Mouse (Mus musculus) spleen, adult 10 weeks (tissue): ENCODE results near the gene Rbms2. TPM values are rescaled to one million over a fixed set of nuclear protein-coding genes. Genes with fewer than 3 reads are reported as not detected.

Source experiments
- polyA plus RNA-seq: library from polyadenylated mRNA; stranded (reverse); fragments of 350-450 nt; fragmentation: Illumina TruSeq; extraction: RNeasy Lipid Tissue Mini Kit (QIAGEN cat#74804); gene quantifications from one replicate; pipeline ENCODE4 v1.2.3, GENCODE M21; 2015; ENCODE audit warnings: low replicate concordance; ENCODE audit not compliant: insufficient read depth

Gene Rbms2
- 28.3 TPM for polyA plus RNA-seq

GRCm38 (mm10) chr10:128179989-128180388 is at the start of gene Rbms2:
TSS of gene Rbms2 (minus strand) at chr10:128180297.

GRCm38 (mm10) chr10:128225538-128225937 is 45.4 kb upstream of the Rbms2 start, which contains the start of gene Mip:
TSS of gene Mip (plus strand) at chr10:128225838.

GRCm38 (mm10) chr10:128211390-128212108 is 31.5 kb upstream of the Rbms2 start, which contains the start of gene Spryd4:
TSS of gene Spryd4 (minus strand) at chr10:128211807.

GRCm38 (mm10) chr10:128194024-128194550 is 14.0 kb upstream of the Rbms2 start, which contains the start of gene Gls2:
TSS of gene Gls2 (plus strand) at chr10:128194457.

GRCm38 (mm10) chr10:128091564-128092505 is 88.3 kb downstream of the Rbms2 start, which contains the start of gene Baz2a:
TSS of gene Baz2a (plus strand) at chr10:128091577.

GRCm38 (mm10) chr10:128082880-128083421 is 97.1 kb downstream of the Rbms2 start, which contains the start of gene Atp5b:
TSS of gene Atp5b (plus strand) at chr10:128083273.

Other genes with a start within 250 kb of the Rbms2 start
- not detected for gene Hsd17b6, start 172.7 kb downstream of the Rbms2 start, polyA plus RNA-seq
- 34.6 TPM for gene Prim1, start 165.1 kb downstream of the Rbms2 start, polyA plus RNA-seq
- gene Naca, start 144.7 kb downstream of the Rbms2 start, polyA plus RNA-seq = 1,288 TPM
- 192 TPM for gene Ptges3, start 121.3 kb downstream of the Rbms2 start, polyA plus RNA-seq
- 584 TPM for gene Atp5b, start 97.0 kb downstream of the Rbms2 start, polyA plus RNA-seq
- gene Baz2a, start 88.7 kb downstream of the Rbms2 start, polyA plus RNA-seq = 77.3 TPM
- gene Gls2, start 14.2 kb upstream of the Rbms2 start, polyA plus RNA-seq = 1.1 TPM
- gene Spryd4, start 31.5 kb upstream of the Rbms2 start, polyA plus RNA-seq = 13.4 TPM
- gene Mip, start 45.5 kb upstream of the Rbms2 start, polyA plus RNA-seq = not detected
- 14.1 TPM for gene Timeless, start 51.8 kb upstream of the Rbms2 start, polyA plus RNA-seq
- 0.28 TPM for gene Apon, start 73.8 kb upstream of the Rbms2 start, polyA plus RNA-seq
- 1.3 TPM for gene Apof, start 88.4 kb upstream of the Rbms2 start, polyA plus RNA-seq
- 74.1 TPM for gene Stat2, start 90.3 kb upstream of the Rbms2 start, polyA plus RNA-seq
- not detected for gene Il23a, start 118.5 kb upstream of the Rbms2 start, polyA plus RNA-seq
- 44.8 TPM for gene Pan2, start 123.0 kb upstream of the Rbms2 start, polyA plus RNA-seq
- 58.8 TPM for gene Cnpy2, start 142.2 kb upstream of the Rbms2 start, polyA plus RNA-seq
- 121 TPM for gene Cs, start 157.4 kb upstream of the Rbms2 start, polyA plus RNA-seq
- gene Coq10a, start 188.7 kb upstream of the Rbms2 start, polyA plus RNA-seq = 42.0 TPM
- 35.0 TPM for gene Ankrd52, start 196.8 kb upstream of the Rbms2 start, polyA plus RNA-seq
- not detected for gene Slc39a5, start 220.9 kb upstream of the Rbms2 start, polyA plus RNA-seq
- gene Nabp2, start 231.2 kb upstream of the Rbms2 start, polyA plus RNA-seq = 48.3 TPM
- gene Rnf41, start 231.4 kb upstream of the Rbms2 start, polyA plus RNA-seq = 25.2 TPM